Mouse (Mus musculus): ENCODE measurements around the gene Prl7c1. TPM values are rescaled to one million over a fixed set of nuclear protein-coding genes. Genes with fewer than 3 reads are reported as not detected.
"Not testable (repeated sequence)": the region's sequence is repeated elsewhere in the genome, so short reads cannot be mapped to it uniquely, and the experiment has no call there.

The Prl7c1 gene
- total RNA-seq (2021): not detected

- intact Hi-C loops (cut with DNase I); DNase-seq (ENCODE audit: low spot score in 2 of 2): not testable (repeated sequence)
Observed at GRCm38 (mm10) chr13:27780704-27781103, at the start of gene Prl7c1. Gene Prl7c1 (minus strand): TSS chr13:27780804.

- intact Hi-C loops (cut with DNase I): no loop called here
- no peak for DNase-seq (ENCODE audit: low spot score in 2 of 2)
Observed at GRCm38 (mm10) chr13:27802765-27803164, 22.2 kb upstream of the Prl7c1 start.

GRCm38 (mm10) chr13:27801354-27801753 is 20.8 kb upstream of the Prl7c1 start, which contains the start of gene Prl2a1:
Gene Prl2a1 (plus strand): TSS chr13:27801654.
- no peak for DNase-seq (ENCODE audit: low spot score in 2 of 2)
- intact Hi-C loops (cut with DNase I): no loop called here

GRCm38 (mm10) chr13:27799303-27799702 is 18.7 kb upstream of the Prl7c1 start:
- intact Hi-C loops (cut with DNase I): no loop called here
- no peak for DNase-seq (ENCODE audit: low spot score in 2 of 2)

- intact Hi-C loops (cut with DNase I): no loop called here
- no peak for DNase-seq (ENCODE audit: low spot score in 2 of 2)
Observed at GRCm38 (mm10) chr13:27734512-27735186, 46.0 kb downstream of the Prl7c1 start.

GRCm38 (mm10) chr13:27730286-27730959 is 50.2 kb downstream of the Prl7c1 start:
- intact Hi-C loops (cut with DNase I); DNase-seq (ENCODE audit: low spot score in 2 of 2): not testable (repeated sequence)

- intact Hi-C loops (cut with DNase I); DNase-seq (ENCODE audit: low spot score in 2 of 2): not testable (repeated sequence)
Observed at GRCm38 (mm10) chr13:27725057-27725456, 55.5 kb downstream of the Prl7c1 start.

Other genes with a start within 250 kb of the Prl7c1 start
- gene Prl8a9, start 216.2 kb downstream of the Prl7c1 start, total RNA-seq (2021): not detected
- gene Prl8a1, start 198.6 kb downstream of the Prl7c1 start, total RNA-seq (2021): not detected
- gene Prl7b1, start 170.2 kb downstream of the Prl7c1 start, total RNA-seq (2021): not detected
- gene Prl7a1, start 138.3 kb downstream of the Prl7c1 start, total RNA-seq (2021): not detected
- gene Prl7a2, start 112.8 kb downstream of the Prl7c1 start, total RNA-seq (2021): not detected
- gene Prl7d1, start 64.1 kb downstream of the Prl7c1 start, total RNA-seq (2021): not detected
- gene Prl2a1, start 20.9 kb upstream of the Prl7c1 start, total RNA-seq (2021): not detected
- not detected for gene Prl2c1, start 68.5 kb upstream of the Prl7c1 start, total RNA-seq (2021)
- not detected for gene Prl4a1, start 235.4 kb upstream of the Prl7c1 start, total RNA-seq (2021)